Mouse (Mus musculus): ENCODE data around the gene Ccdc8. TPM values are rescaled to one million over a fixed set of nuclear protein-coding genes. Genes with fewer than 3 reads are reported as not detected.

Ccdc8 gene
- total and polyA plus RNA-seq, 2 experiments, result 0.35 to 0.46 TPM

DNA sequence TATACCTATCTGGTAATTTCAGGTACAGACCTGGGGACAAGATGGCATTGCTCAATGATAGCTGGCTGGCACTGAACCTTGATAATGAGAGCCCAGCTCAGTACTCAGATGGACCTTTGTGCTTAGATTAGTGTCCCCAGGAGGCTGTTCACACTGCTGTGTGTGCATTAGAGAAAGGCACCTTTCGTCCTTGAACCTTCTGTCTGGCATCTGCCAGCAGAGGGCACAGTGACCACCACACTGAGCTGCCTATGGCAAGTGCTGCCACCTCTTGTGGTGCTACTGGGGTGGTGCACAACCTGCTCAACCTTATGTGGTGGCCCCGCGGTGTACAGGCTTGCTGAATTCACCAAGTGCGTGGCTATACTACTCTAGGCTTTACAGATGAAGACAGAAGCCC lies 14.8 kb downstream of the Ccdc8 start:
- peak overlapping the region; percentile 35 for H3K27ac ChIP-seq (replicated peaks; ENCODE audit: insufficient read depth, low read depth, low read length)
- no peak overlapping the region for H3K9ac ChIP-seq (ENCODE audit: low read depth, low read length)
- H3K36me3 ChIP-seq (ENCODE audit: control insufficient read depth, insufficient read depth, low read length), result peaks cover 5% of the 10 kb centered on the region; the same call in 1 of the 2 replicates
- no peak overlapping the region for H3K4me3 ChIP-seq (ENCODE audit: insufficient read depth, low read depth, low read length)
- TF ChIP-seq POLR2A (IDR thresholded peaks at IDR 0.05; ENCODE audit: extremely low read depth, insufficient read depth, low read length) (no peak), CTCF (IDR thresholded peaks at IDR 0.05; ENCODE audit: low read depth, low read length) (peak; percentile 90)
- peaks cover 26% of the 10 kb centered on the region for H3K4me1 ChIP-seq (ENCODE audit: control insufficient read depth, insufficient read depth, low read length)
- WGBS, result 56% methylated on average over 4 of the region's 4 CpGs
- no peaks in the 10 kb centered on the region for H3K27me3 ChIP-seq (ENCODE audit: control insufficient read depth, insufficient read depth, low read length)
- DNase-seq (ENCODE audit: extremely low read depth, low read depth, low spot score), result peak; percentile 95
- no peaks in the 10 kb centered on the region for H3K79me2 ChIP-seq (ENCODE audit: control insufficient read depth, insufficient read depth, low read length)

DNA sequence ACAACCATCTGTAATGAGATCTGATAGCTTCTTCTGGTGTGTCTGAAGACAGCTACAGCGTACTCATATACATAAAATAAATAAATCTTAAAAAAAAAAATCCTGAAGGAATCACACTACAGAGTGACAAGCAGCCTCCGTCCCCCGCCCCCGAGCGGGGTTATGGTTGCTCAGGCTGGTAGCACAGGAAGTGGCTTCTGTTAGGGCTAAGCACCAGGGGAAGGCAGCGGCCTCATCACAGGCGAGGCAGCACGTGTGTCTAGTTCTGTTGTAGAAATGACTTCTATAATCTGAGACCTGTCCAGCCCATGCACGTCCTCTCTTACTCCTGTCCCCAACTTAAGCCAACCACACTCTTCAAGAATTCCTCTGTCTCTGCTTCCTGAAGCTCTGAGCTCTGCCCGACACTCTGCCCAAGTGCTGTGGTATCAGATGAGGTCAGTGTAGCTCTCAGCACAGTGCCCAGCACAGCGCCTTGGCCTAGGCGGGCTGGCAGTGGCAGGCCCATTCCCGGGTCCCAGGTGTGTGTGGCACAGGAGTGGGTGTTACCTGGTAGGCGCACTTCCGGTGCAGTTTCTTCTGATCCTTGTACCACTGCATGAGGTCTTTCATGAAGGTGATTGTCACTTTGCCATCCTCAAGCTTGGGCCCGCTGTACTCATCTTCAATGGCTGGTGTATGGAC lies 17.0 kb downstream of the Ccdc8 start:
- H3K36me3 ChIP-seq (ENCODE audit: control insufficient read depth, insufficient read depth, low read length), result peaks cover 5% of the 10 kb centered on the region; the same call in 1 of the 2 replicates
- H3K79me2 ChIP-seq (ENCODE audit: control insufficient read depth, insufficient read depth, low read length), result no peaks in the 10 kb centered on the region; the same call in 1 of the 2 replicates
- no peak overlapping the region for H3K27ac ChIP-seq (replicated peaks; ENCODE audit: insufficient read depth, low read depth, low read length)
- H3K4me3 ChIP-seq (ENCODE audit: insufficient read depth, low read depth, low read length), result no peak overlapping the region
- whole genome bisulfite sequencing, result 85% methylated on average over 16 of the region's 16 CpGs
- no peak overlapping the region for H3K9ac ChIP-seq (ENCODE audit: low read depth, low read length)
- TF ChIP-seq POLR2A (IDR thresholded peaks at IDR 0.05; ENCODE audit: extremely low read depth, insufficient read depth, low read length), result no peak
- TF ChIP-seq CTCF (IDR thresholded peaks at IDR 0.05; ENCODE audit: low read depth, low read length), result no peak
- DNase-seq (ENCODE audit: extremely low read depth, low read depth, low spot score), result no peak
- H3K27me3 ChIP-seq (ENCODE audit: control insufficient read depth, insufficient read depth, low read length), result no peaks in the 10 kb centered on the region
- H3K4me1 ChIP-seq (ENCODE audit: control insufficient read depth, insufficient read depth, low read length), result peaks cover 13% of the 10 kb centered on the region

DNA sequence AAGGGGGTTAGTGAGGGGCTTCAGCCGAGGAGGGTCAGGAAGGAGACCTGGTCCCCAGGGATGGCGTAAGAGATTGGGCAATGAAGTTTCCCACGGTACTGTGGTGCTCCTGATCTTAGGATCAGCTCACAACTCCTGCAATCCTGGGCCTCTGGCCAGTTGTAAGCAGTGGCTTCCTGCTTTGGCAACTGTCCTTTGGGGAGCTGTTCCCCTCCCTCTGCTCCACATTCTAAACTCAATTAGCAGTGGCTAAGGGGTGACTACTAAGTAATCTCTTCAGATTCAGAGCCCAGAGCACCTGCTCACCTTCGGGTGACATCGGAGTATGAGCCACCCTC lies 17.5 kb downstream of the Ccdc8 start:
- no peak for TF ChIP-seq POLR2A (IDR thresholded peaks at IDR 0.05; ENCODE audit: extremely low read depth, insufficient read depth, low read length)
- no peak for TF ChIP-seq CTCF (IDR thresholded peaks at IDR 0.05; ENCODE audit: low read depth, low read length)
- peak; percentile 83 for DNase-seq (ENCODE audit: extremely low read depth, low read depth, low spot score)
- Histone ChIP-seq H3K27me3 (ENCODE audit: control insufficient read depth, insufficient read depth, low read length) (no peaks in the 10 kb centered on the region), H3K36me3 (ENCODE audit: control insufficient read depth, insufficient read depth, low read length) (peaks cover 9% of the 10 kb centered on the region; the same call in 1 of the 2 replicates), H3K4me1 (ENCODE audit: control insufficient read depth, insufficient read depth, low read length) (peaks cover 11% of the 10 kb centered on the region), H3K9ac (ENCODE audit: low read depth, low read length) (no peak overlapping the region), H3K79me2 (ENCODE audit: control insufficient read depth, insufficient read depth, low read length) (no peaks in the 10 kb centered on the region; the same call in 1 of the 2 replicates), H3K27ac (replicated peaks; ENCODE audit: insufficient read depth, low read depth, low read length) (no peak overlapping the region), H3K4me3 (ENCODE audit: insufficient read depth, low read depth, low read length) (no peak overlapping the region)
- WGBS, result 41% methylated on average over 5 of the region's 5 CpGs

DNA sequence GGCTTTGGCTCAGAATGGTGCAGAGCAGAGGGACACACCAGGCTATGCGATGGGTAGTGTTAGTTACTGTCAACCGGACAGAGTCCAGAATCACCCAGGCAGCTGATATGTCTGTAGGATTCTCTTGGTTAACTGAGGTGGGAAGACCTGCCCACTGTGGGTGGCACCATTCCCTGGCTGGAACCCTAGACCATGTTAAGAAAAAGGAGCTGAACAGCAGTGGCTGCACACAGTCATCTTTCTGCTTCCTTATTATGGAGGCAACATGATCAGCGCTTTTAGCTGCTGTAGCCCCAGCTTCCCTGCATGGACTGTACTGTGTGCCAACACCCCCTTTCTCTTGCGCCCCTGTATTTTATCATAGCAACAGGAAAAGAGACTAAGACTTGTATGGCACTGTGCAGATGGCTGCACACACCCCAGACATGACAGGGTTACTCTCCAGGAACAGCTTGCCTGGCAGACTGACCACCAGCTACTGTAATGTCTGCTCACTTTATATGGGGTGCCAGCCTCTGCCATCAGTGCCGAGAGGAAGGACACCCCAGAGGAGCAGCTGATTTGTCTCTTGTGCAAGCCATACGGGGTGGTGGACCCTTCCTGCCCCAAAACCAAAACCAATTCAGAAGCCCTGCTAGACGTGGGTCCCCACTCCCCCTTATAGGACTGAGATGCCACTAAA lies 19.5 kb downstream of the Ccdc8 start:
- WGBS, result 95% methylated on average over 7 of the region's 7 CpGs
- DNase-seq (ENCODE audit: extremely low read depth, low read depth, low spot score), result no peak
- H3K27me3 ChIP-seq (ENCODE audit: control insufficient read depth, insufficient read depth, low read length), result no peaks in the 10 kb centered on the region
- peaks cover 10% of the 10 kb centered on the region for H3K4me1 ChIP-seq (ENCODE audit: control insufficient read depth, insufficient read depth, low read length)
- peaks cover 8% of the 10 kb centered on the region; the same call in 1 of the 2 replicates for H3K36me3 ChIP-seq (ENCODE audit: control insufficient read depth, insufficient read depth, low read length)
- no peak overlapping the region for H3K4me3 ChIP-seq (ENCODE audit: insufficient read depth, low read depth, low read length)
- H3K27ac ChIP-seq (replicated peaks; ENCODE audit: insufficient read depth, low read depth, low read length), result no peak overlapping the region
- no peak overlapping the region for H3K9ac ChIP-seq (ENCODE audit: low read depth, low read length)
- TF ChIP-seq POLR2A (IDR thresholded peaks at IDR 0.05; ENCODE audit: extremely low read depth, insufficient read depth, low read length) (no peak), CTCF (IDR thresholded peaks at IDR 0.05; ENCODE audit: low read depth, low read length) (no peak)
- peaks cover 10% of the 10 kb centered on the region; the same call in 1 of the 2 replicates for H3K79me2 ChIP-seq (ENCODE audit: control insufficient read depth, insufficient read depth, low read length)

DNA sequence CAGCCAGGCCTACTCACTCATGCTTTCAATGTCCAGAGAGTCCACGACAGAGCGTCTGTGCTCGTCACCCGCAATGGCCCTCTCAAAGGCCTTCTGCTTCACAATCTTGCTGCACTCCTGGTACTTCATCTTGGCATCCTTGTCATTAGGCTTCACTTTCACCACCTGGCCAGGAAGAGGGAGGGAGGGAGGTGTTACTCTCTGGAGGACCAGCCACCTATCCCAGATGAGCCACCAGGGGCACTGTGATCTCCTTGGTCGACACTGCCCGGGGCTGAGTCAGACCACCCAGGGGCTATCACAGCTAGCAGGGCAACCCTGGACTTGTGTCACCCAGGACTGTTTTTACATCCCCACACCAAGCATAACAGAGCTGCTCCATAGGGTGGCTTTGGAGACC lies 22.9 kb downstream of the Ccdc8 start:
- 91% methylated on average over 6 of the region's 6 CpGs for WGBS
- Histone ChIP-seq H3K79me2 (ENCODE audit: control insufficient read depth, insufficient read depth, low read length) (peaks cover 11% of the 10 kb centered on the region; the same call in 1 of the 2 replicates), H3K36me3 (ENCODE audit: control insufficient read depth, insufficient read depth, low read length) (peaks cover 8% of the 10 kb centered on the region; the same call in 1 of the 2 replicates), H3K4me1 (ENCODE audit: control insufficient read depth, insufficient read depth, low read length) (peaks cover 11% of the 10 kb centered on the region), H3K4me3 (ENCODE audit: insufficient read depth, low read depth, low read length) (no peak overlapping the region), H3K27me3 (ENCODE audit: control insufficient read depth, insufficient read depth, low read length) (no peaks in the 10 kb centered on the region), H3K27ac (replicated peaks; ENCODE audit: insufficient read depth, low read depth, low read length) (no peak overlapping the region), H3K9ac (ENCODE audit: low read depth, low read length) (no peak overlapping the region)
- TF ChIP-seq POLR2A (IDR thresholded peaks at IDR 0.05; ENCODE audit: extremely low read depth, insufficient read depth, low read length) (no peak), CTCF (IDR thresholded peaks at IDR 0.05; ENCODE audit: low read depth, low read length) (0 out of 2 replicates have a peak, but pooled peaks have one; percentile 11)
- DNase-seq (ENCODE audit: extremely low read depth, low read depth, low spot score), result no peak
